Mouse (Mus musculus): ENCODE results near the gene Lix1.

DNA sequence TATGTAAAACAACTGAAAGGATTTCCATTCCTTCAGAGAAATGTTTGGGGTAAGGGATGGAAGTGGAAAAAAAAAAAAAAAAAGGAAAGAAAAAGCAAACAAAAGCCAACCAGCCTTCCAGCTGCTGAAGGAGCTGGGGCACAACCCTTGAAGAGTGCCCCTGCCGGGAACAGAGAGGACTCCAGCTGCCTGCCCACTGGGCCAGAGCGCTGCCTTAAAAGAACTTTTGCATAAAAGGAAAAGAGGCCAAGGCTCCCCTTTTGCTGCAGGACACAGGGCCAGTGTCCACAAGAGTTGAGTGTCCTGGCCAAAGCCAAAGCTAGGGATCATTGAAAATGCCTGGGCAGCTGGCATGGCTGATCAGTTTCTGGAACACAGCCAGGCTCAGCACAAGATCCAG is 7.1 kb downstream of the Lix1 start:
- TF ChIP-seq GATA1 (IDR thresholded peaks at IDR 0.05; ENCODE audit: borderline replicate concordance, low read length) (no peak), FLI1 (IDR thresholded peaks at IDR 0.05; ENCODE audit: low read length) (no peak)

Data from megakaryocyte, embryonic 14.5 days (primary cell).